Comparison of ENCODE assay signal across 19 mouse cellular contexts in the genomic region with DNA sequence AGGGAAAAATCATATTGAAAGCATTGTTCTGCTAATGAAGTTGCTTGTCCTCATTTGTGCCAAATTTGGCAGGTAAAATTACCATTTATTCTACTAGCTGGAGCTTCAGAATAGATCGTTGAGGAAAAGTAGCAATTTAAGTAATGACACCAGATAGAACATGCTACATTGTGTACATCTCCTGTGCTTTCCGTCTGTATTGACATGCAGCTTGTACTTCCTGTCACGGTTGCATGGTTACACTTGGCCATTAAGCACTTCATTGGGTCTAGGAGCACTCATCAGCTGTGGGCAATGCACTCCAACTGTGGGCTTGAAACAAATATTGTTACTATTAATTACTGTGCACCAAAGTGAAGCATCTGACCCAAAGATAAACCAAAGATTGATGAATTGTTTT.
"Had no signal": no experiment of that assay in that cellular context is flagged by ENCODE, and none has a peak within 500 bp of the region (broad histone marks: within the 10 kb centered on the region; RNA-seq: fewer than 3 reads in every experiment).

No protein-coding gene starts in this region.

- H3K9me3 ChIP-seq: limb, embryonic 12.5 days; limb, embryonic 15.5 days; lung, embryonic 15.5 days; megakaryocyte, embryonic 14.5 days; midbrain, embryonic 12.5 days; midbrain, embryonic 15.5 days; neural tube, embryonic 12.5 days; neural tube, embryonic 15.5 days had no signal

- H3K4me1 ChIP-seq: midbrain, embryonic 15.5 days; neural tube, embryonic 12.5 days; neural tube, embryonic 15.5 days had no signal

- ATAC-seq: liver, postnatal 0 days; midbrain, embryonic 15.5 days had no signal

- H3K36me3 ChIP-seq: limb, embryonic 12.5 days; limb, embryonic 15.5 days; lung, embryonic 15.5 days; midbrain, embryonic 12.5 days; midbrain, embryonic 15.5 days; neural tube, embryonic 12.5 days; neural tube, embryonic 15.5 days had no signal

- H3K27ac ChIP-seq: limb, embryonic 12.5 days; limb, embryonic 15.5 days; liver, embryonic 14.5 days; lung, embryonic 15.5 days; midbrain, embryonic 12.5 days; midbrain, embryonic 15.5 days; neural tube, embryonic 12.5 days; neural tube, embryonic 15.5 days had no signal

- H3K9ac ChIP-seq: limb, embryonic 12.5 days; limb, embryonic 15.5 days; liver, embryonic 14.5 days; liver, postnatal 0 days; lung, embryonic 15.5 days; midbrain, embryonic 12.5 days; midbrain, embryonic 15.5 days; neural tube, embryonic 12.5 days; neural tube, embryonic 15.5 days had no signal

- H3K4me3 ChIP-seq: limb, embryonic 12.5 days; limb, embryonic 15.5 days; lung, embryonic 15.5 days; megakaryocyte, embryonic 14.5 days; midbrain, embryonic 12.5 days; midbrain, embryonic 15.5 days; neural tube, embryonic 12.5 days; neural tube, embryonic 15.5 days had no signal

- H3K27me3 ChIP-seq: limb, embryonic 12.5 days; limb, embryonic 15.5 days; lung, embryonic 15.5 days; megakaryocyte, embryonic 14.5 days; midbrain, embryonic 12.5 days; midbrain, embryonic 15.5 days; neural tube, embryonic 12.5 days; neural tube, embryonic 15.5 days had no signal

- DNase-seq: kidney, adult 9 months; kidney, postnatal 14 days; kidney, postnatal 4 days; left cerebral cortex, postnatal 4 days; liver, postnatal 0 days; lung, postnatal 10 days; lung, postnatal 36 days; thymus, adult 18-20 months; thymus, postnatal 36 days had no signal

- H3K4me2 ChIP-seq: limb, embryonic 12.5 days; limb, embryonic 15.5 days; liver, embryonic 11.5 days; lung, embryonic 15.5 days; midbrain, embryonic 12.5 days; midbrain, embryonic 15.5 days; neural tube, embryonic 12.5 days; neural tube, embryonic 15.5 days had no signal
